In the genomic region with DNA sequence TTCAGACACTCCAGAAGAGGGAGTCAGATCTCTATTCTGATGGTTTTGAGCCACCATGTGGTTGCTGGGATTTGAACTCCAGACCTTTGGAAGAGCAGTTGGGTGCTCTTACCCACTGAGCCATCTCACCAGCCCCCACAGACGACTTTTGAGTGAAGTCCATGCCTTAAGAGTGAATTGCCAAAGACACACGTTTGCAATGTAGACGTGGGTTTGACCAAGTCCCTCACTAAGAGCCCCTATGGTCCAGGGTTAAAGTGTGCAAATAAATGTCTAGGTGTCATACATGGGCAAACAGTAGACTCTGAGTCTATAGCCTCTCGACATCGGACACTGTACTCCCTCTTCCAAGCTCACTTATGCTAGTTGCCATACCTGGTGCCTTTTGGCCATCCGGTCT, we compare ENCODE assay signal across 8 mouse cellular contexts. TPM values are rescaled to one million over a fixed set of nuclear protein-coding genes. Genes with fewer than 3 reads are reported as not detected.
A peak's percentile ranks its signal among the peaks of the same experiment; 100 is the strongest.
DNase-seq lines count a peak whose midpoint lies in the region; ATAC-seq and TF ChIP-seq lines count a peak whose summit lies in the region.

No protein-coding gene starts in this region.

- peaks cover 58% of the 10 kb centered on the region for H3K79me2 ChIP-seq in C2C12 (ENCODE audit: control insufficient read depth, insufficient read depth)

- TF ChIP-seq CTCF in C2C12 (IDR thresholded peaks at IDR 0.05; ENCODE audit: control insufficient read depth, insufficient read depth, insufficient read length), result no peak

- no peaks in the 10 kb centered on the region for H3K9me3 ChIP-seq in erythroblast, embryonic 14.5 days (ENCODE audit: control insufficient read depth, low read length)
- H3K9me3 ChIP-seq in forebrain, embryonic 14.5 days (replicated peaks; ENCODE audit: control insufficient read depth, low read length), result no peaks in the 10 kb centered on the region
- no peaks in the 10 kb centered on the region for H3K9me3 ChIP-seq in liver, embryonic 13.5 days (replicated peaks)

- peak overlapping the region; percentile 98 for H3K4me3 ChIP-seq in erythroblast, embryonic 14.5 days (replicated peaks)
- peak overlapping the region; percentile 69 for H3K4me3 ChIP-seq in C2C12 (ENCODE audit: insufficient read depth, poor library complexity, severe bottlenecking)
- peak overlapping the region; percentile 99 for H3K4me3 ChIP-seq in forebrain, embryonic 14.5 days (ENCODE audit: low read depth, low read length)
- peak overlapping the region; percentile 98 for H3K4me3 ChIP-seq in liver, embryonic 13.5 days (replicated peaks)

- WGBS in forebrain, embryonic 14.5 days, result 87% methylated on average over 6 of the region's 6 CpGs
- WGBS in liver, embryonic 13.5 days (ENCODE audit: insufficient replicate concordance), result 74% methylated on average over 6 of the region's 6 CpGs

- H3K27ac ChIP-seq in forebrain, embryonic 14.5 days (ENCODE audit: low read depth, low read length), result no peak overlapping the region
- peak overlapping the region; percentile 99; the same call in 1 of the 2 replicates for H3K27ac ChIP-seq in liver, embryonic 13.5 days

- peaks cover 6% of the 10 kb centered on the region for H3K36me3 ChIP-seq in erythroblast, embryonic 14.5 days (ENCODE audit: control insufficient read depth)
- H3K36me3 ChIP-seq in C2C12 (ENCODE audit: control insufficient read depth, insufficient read depth), result peaks cover 14% of the 10 kb centered on the region
- H3K36me3 ChIP-seq in forebrain, embryonic 14.5 days (ENCODE audit: control insufficient read depth, insufficient read depth, low read length), result 0 out of 2 replicates have a peak, but pooled peaks cover 6% of the 10 kb centered on the region
- H3K36me3 ChIP-seq in liver, embryonic 13.5 days, result 0 out of 2 replicates have a peak, but pooled peaks cover 7% of the 10 kb centered on the region

- no peak for ATAC-seq in erythroblast, adult 5-6 weeks (replicated peaks; ENCODE audit: low FRiP score, poor library complexity, severe bottlenecking)
- ATAC-seq in forebrain, embryonic 14.5 days, result no peak
- ATAC-seq in liver, embryonic 13.5 days (ENCODE audit: low read depth), result no peak

- no peak for DNase-seq in forebrain, embryonic 14.5 days (ENCODE audit: low spot score)
- no peak for DNase-seq in liver, embryonic 13.5 days
- no peak for DNase-seq in ovary, postnatal 14 days (ENCODE audit: low spot score)
- no peak for DNase-seq in left cerebral cortex, postnatal 10 days (ENCODE audit: extremely low spot score in 1 of 2, low spot score in 2 of 2)
- no peak for DNase-seq in testis, postnatal 10 days (ENCODE audit: low spot score)

- H3K79me3 ChIP-seq in C2C12 (ENCODE audit: low read depth), result peaks cover 50% of the 10 kb centered on the region

- intact Hi-C loops in left cerebral cortex, postnatal 10 days (cut with DNase I), result loop anchor here (5.0 kb wide), 1 partner anchor 47 kb away; no protein-coding TSS in a partner anchor

- peaks cover 20% of the 10 kb centered on the region for H3K4me1 ChIP-seq in erythroblast, embryonic 14.5 days (ENCODE audit: control insufficient read depth)
- H3K4me1 ChIP-seq in forebrain, embryonic 14.5 days (ENCODE audit: control insufficient read depth, insufficient read depth, low read length), result peaks cover 12% of the 10 kb centered on the region
- peaks cover 32% of the 10 kb centered on the region for H3K4me1 ChIP-seq in liver, embryonic 13.5 days (replicated peaks)

- peaks cover 27% of the 10 kb centered on the region for H3K27me3 ChIP-seq in erythroblast, embryonic 14.5 days (ENCODE audit: control insufficient read depth)
- H3K27me3 ChIP-seq in C2C12 (ENCODE audit: control insufficient read depth, insufficient read depth, insufficient read length), result no peaks in the 10 kb centered on the region
- no peaks in the 10 kb centered on the region for H3K27me3 ChIP-seq in forebrain, embryonic 14.5 days (replicated peaks; ENCODE audit: control insufficient read depth, insufficient read depth, low read length)
- peaks cover 21% of the 10 kb centered on the region; the same call in 1 of the 2 replicates for H3K27me3 ChIP-seq in liver, embryonic 13.5 days

- H3K4me2 ChIP-seq in forebrain, embryonic 14.5 days (ENCODE audit: low read length), result peak overlapping the region; percentile 89
- peak overlapping the region; percentile 89 for H3K4me2 ChIP-seq in liver, embryonic 13.5 days

- H3K9ac ChIP-seq in forebrain, embryonic 14.5 days (ENCODE audit: low read length), result peak overlapping the region; percentile 100; the same call in 1 of the 2 replicates
- peak overlapping the region; percentile 99 for H3K9ac ChIP-seq in liver, embryonic 13.5 days

- no peak overlapping the region for H3ac ChIP-seq in C2C12 (ENCODE audit: control insufficient read depth, insufficient read length, low read depth)

TF ChIP-seq in C2C12, 6 proteins besides CTCF, POLR2A, EP300 and RAD21:
- TF ChIP-seq MAX (IDR thresholded peaks at IDR 0.05), result no peak
- TF ChIP-seq USF1 (IDR thresholded peaks at IDR 0.05; ENCODE audit: low read depth), result no peak
- TF ChIP-seq CEBPB (IDR thresholded peaks at IDR 0.05; ENCODE audit: low read depth), result no peak
- no peak for TF ChIP-seq FOSL1 (IDR thresholded peaks at IDR 0.05; ENCODE audit: insufficient read depth, low read length, poor library complexity, severe bottlenecking)
- TF ChIP-seq MYOG (IDR thresholded peaks at IDR 0.05; ENCODE audit: control insufficient read depth, extremely low read depth, insufficient read length), result no peak
- TF ChIP-seq MYOD1 (IDR thresholded peaks at IDR 0.05; ENCODE audit: control insufficient read depth, insufficient read length, low read depth), result no peak

RNA-seq across cellular contexts. Expression of a gene that starts 2.3 kb away (rescaled TPM):
- polyA plus RNA-seq in erythroblast, embryonic 14.5 days (2012), result 0.24 and 0.52 TPM in 2 replicates
- 21.3 and 35.0 TPM in 2 replicates for total RNA-seq in erythroblast, adult 5-6 weeks (2015; ENCODE audit: low replicate concordance)
- 40.5 and 58.8 TPM in 2 replicates for total RNA-seq in erythroblast, adult 5-6 weeks (2017; ENCODE audit: low replicate concordance)
- polyA plus RNA-seq in C2C12 (2012; fragmentation: generic; extraction: Trizol), result 5.6 TPM
- 32.8 and 48.7 TPM in 2 replicates for polyA plus RNA-seq in forebrain, embryonic 14.5 days (2014; fragmentation: Nextera tagmentation; extraction: Ambion mirVana)
- polyA plus RNA-seq in liver, embryonic 13.5 days (2015; fragmentation: Nextera tagmentation; extraction: Ambion mirVana), result 6.5 and 8.9 TPM in 2 replicates
- 10 to 100 TPM; 56.2 to 62.9 TPM for total RNA-seq in left cerebral cortex, postnatal 10 days (2021)
